Mouse (Mus musculus) naive thymus-derived CD4-positive, alpha-beta T cell, adult 5 months (primary cell): ENCODE data around the gene Vwa8. TPM values are rescaled to one million over a fixed set of nuclear protein-coding genes. Genes with fewer than 3 reads are reported as not detected.

Source experiments
- polyA plus RNA-seq: library from polyadenylated mRNA; unstranded; fragments of 100-300 nt; shearing (Covaris generic); gene quantifications from one replicate; pipeline ENCODE4 v1.2.1, GENCODE M21; 2017

Gene Vwa8
- polyA plus RNA-seq, result 17.4 TPM

GRCm38 (mm10) chr14:78848941-78849911 is at the start of gene Vwa8:
Gene Vwa8 (plus strand): TSS chr14:78849052.

Other genes starting within 250 kb of the Vwa8 start
- gene Dgkh, start 116.3 kb upstream of the Vwa8 start, polyA plus RNA-seq, result 7.4 TPM